Mouse (Mus musculus): ENCODE measurements around the gene Vmn1r159. TPM values are rescaled to one million over a fixed set of nuclear protein-coding genes. Genes with fewer than 3 reads are reported as not detected.

Vmn1r159 gene
- polyA plus RNA-seq (2014; fragmentation: Illumina TruSeq; extraction: RNeasy Lipid Tissue Mini Kit (QIAGEN cat#74804); ENCODE audit: low read depth, low replicate concordance), result not detected

GRCm38 (mm10) chr7:22843505-22843904, at the start of gene Vmn1r159:
TSS of gene Vmn1r159 (minus strand) at chr7:22843605.

GRCm38 (mm10) chr7:22870924-22871323, 27.5 kb upstream of the Vmn1r159 start, which contains the start of gene Vmn1r160:
TSS of gene Vmn1r160 (plus strand) at chr7:22871224.

Other genes with a start within 250 kb of the Vmn1r159 start
- gene Vmn1r155, start 185.6 kb downstream of the Vmn1r159 start, polyA plus RNA-seq (2014; fragmentation: Illumina TruSeq; extraction: RNeasy Lipid Tissue Mini Kit (QIAGEN cat#74804); ENCODE audit: low read depth, low replicate concordance), result not detected
- gene Gm8693, start 151.3 kb downstream of the Vmn1r159 start, polyA plus RNA-seq (2014; fragmentation: Illumina TruSeq; extraction: RNeasy Lipid Tissue Mini Kit (QIAGEN cat#74804); ENCODE audit: low read depth, low replicate concordance), result not detected
- gene Gm4567, start 123.9 kb downstream of the Vmn1r159 start, polyA plus RNA-seq (2014; fragmentation: Illumina TruSeq; extraction: RNeasy Lipid Tissue Mini Kit (QIAGEN cat#74804); ENCODE audit: low read depth, low replicate concordance), result not detected
- not detected for gene Vmn1r157, start 81.9 kb downstream of the Vmn1r159 start, polyA plus RNA-seq (2014; fragmentation: Illumina TruSeq; extraction: RNeasy Lipid Tissue Mini Kit (QIAGEN cat#74804); ENCODE audit: low read depth, low replicate concordance)
- not detected for gene Vmn1r158, start 52.8 kb downstream of the Vmn1r159 start, polyA plus RNA-seq (2014; fragmentation: Illumina TruSeq; extraction: RNeasy Lipid Tissue Mini Kit (QIAGEN cat#74804); ENCODE audit: low read depth, low replicate concordance)
- gene Vmn1r160, start 27.6 kb upstream of the Vmn1r159 start, polyA plus RNA-seq (2014; fragmentation: Illumina TruSeq; extraction: RNeasy Lipid Tissue Mini Kit (QIAGEN cat#74804); ENCODE audit: low read depth, low replicate concordance), result not detected
- not detected for gene Gm4214, start 141.1 kb upstream of the Vmn1r159 start, polyA plus RNA-seq (2014; fragmentation: Illumina TruSeq; extraction: RNeasy Lipid Tissue Mini Kit (QIAGEN cat#74804); ENCODE audit: low read depth, low replicate concordance)
- not detected for gene Gm4216, start 176.3 kb upstream of the Vmn1r159 start, polyA plus RNA-seq (2014; fragmentation: Illumina TruSeq; extraction: RNeasy Lipid Tissue Mini Kit (QIAGEN cat#74804); ENCODE audit: low read depth, low replicate concordance)
- gene Vmn1r163, start 211.9 kb upstream of the Vmn1r159 start, polyA plus RNA-seq (2014; fragmentation: Illumina TruSeq; extraction: RNeasy Lipid Tissue Mini Kit (QIAGEN cat#74804); ENCODE audit: low read depth, low replicate concordance), result not detected
- gene Gm8720, start 223.9 kb upstream of the Vmn1r159 start, polyA plus RNA-seq (2014; fragmentation: Illumina TruSeq; extraction: RNeasy Lipid Tissue Mini Kit (QIAGEN cat#74804); ENCODE audit: low read depth, low replicate concordance), result not detected